Mouse (Mus musculus) frontal cortex, adult 2 months (tissue): ENCODE results near the gene Abcb4. TPM values are rescaled to one million over a fixed set of nuclear protein-coding genes. Genes with fewer than 3 reads are reported as not detected.
A peak's percentile ranks its signal among the peaks of the same experiment; 100 is the strongest.
"Not testable (repeated sequence)": the region's sequence is repeated elsewhere in the genome, so short reads cannot be mapped to it uniquely, and the experiment has no call there.

ENCODE experiments used
- DNase-seq, 2 experiments: peaks; one replicate each; pipeline ENCODE4 v3.0.0; 2022; ENCODE audit warnings: low spot score in 1 of 2; ENCODE audit errors: extremely low spot score in 1 of 2
- polyA plus RNA-seq: library from polyadenylated mRNA; depleted of rRNA; stranded (reverse); fragments of >200 nt; gene quantifications from 2 replicates; pipeline ENCODE4 v1.2.3, GENCODE M21; 2012; rRNA removed

Abcb4 gene
- polyA plus RNA-seq, 1 experiment = 5.2 TPM

DNA sequence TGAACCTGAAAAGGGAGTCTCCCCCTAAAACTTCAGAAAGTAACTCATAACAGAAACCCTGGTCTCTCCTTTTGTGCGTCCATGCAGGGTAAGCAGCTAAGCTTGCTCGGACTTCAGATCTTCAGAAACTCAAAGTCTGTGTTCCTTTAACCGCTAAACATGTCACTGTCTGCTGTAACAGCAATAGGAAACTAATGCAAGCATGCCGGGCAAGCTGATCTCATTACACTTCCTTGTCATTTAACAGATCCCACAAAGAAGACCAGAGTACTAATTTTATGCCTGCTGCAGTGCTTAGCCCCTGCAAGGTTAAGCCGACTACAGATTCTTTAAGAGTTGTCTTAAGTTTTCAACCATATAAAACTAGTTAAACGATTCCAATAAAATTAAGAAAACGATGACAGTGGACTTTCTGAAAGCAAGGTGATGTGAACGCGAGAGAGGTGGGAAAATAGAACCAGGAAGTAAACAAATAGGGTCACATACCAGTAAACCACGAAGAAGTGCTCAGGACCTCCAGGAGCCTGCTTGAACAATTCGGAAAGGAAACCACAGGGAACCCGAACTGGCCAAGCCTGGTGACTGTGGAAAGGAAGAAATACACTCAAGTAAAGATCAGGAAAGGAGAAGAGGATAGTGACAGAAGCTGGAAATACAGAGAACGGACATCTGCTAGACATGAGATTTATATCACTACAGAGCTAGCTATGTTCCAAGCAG is 102.6 kb downstream of the Abcb4 start:
- peak in 1 of 2 experiments; percentile 33 for DNase-seq

- DNase-seq = peak; percentile 85 to 92
Measured at GRCm38 (mm10) chr5:8996686-8997512, 103.4 kb downstream of the Abcb4 start, which contains the start of gene Crot. TSS of gene Crot (minus strand) at chr5:8997324.

GRCm38 (mm10) chr5:8997513-8997895 is 104.0 kb downstream of the Abcb4 start:
- no peak for DNase-seq

GRCm38 (mm10) chr5:8999108-8999507 is 105.6 kb downstream of the Abcb4 start:
- DNase-seq = no peak

- not testable (repeated sequence) for DNase-seq
Measured at GRCm38 (mm10) chr5:9000006-9000405, 106.5 kb downstream of the Abcb4 start.

- DNase-seq = not testable (repeated sequence)
Measured at GRCm38 (mm10) chr5:9006585-9006984, 113.1 kb downstream of the Abcb4 start.

Other genes with a start within 250 kb of the Abcb4 start
- gene Abcb1a, start 233.6 kb upstream of the Abcb4 start, polyA plus RNA-seq = 24.9 and 28.8 TPM in 2 replicates
- gene Abcb1b, start 95.6 kb upstream of the Abcb4 start, polyA plus RNA-seq = 1.9 and 2.0 TPM in 2 replicates
- gene Crot, start 103.6 kb downstream of the Abcb4 start, polyA plus RNA-seq = 23.8 and 27.1 TPM in 2 replicates
- 20.1 and 21.6 TPM in 2 replicates for gene Tmem243, start 207.0 kb downstream of the Abcb4 start, polyA plus RNA-seq